Mouse (Mus musculus): ENCODE data around the gene Gm20390. TPM values are rescaled to one million over a fixed set of nuclear protein-coding genes. Genes with fewer than 3 reads are reported as not detected.

The Gm20390 gene
- polyA plus RNA-seq, 1 experiment from 2014 or later: 467 TPM

DNA sequence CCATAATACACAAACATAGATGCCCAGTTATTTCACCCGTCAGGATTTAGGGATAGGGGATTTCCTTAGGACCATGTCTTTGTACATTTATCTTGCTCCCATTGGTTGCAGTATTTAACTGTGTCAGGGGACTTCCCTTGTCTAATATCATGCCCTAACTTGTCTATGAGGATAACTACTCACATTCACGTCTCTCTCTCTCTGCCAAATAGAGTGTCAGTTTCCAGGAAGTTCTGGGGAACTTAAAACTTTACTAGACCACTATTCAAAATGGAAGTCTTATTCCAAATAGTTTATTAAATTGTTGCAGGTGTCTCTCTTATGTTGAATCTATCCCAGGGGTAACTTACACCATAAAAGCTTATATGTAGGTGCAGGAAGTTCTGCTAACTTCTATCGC lies 56.5 kb downstream of the Gm20390 start:
- no peaks in the 10 kb centered on the region for H3K9me3 ChIP-seq (replicated peaks)
- peaks cover 82% of the 10 kb centered on the region for H3K36me3 ChIP-seq (ENCODE audit: poor library complexity, severe bottlenecking)
- no peaks in the 10 kb centered on the region for H3K27me3 ChIP-seq
- no peak overlapping the region for H3K9ac ChIP-seq
- 90% methylated on average over 3 of the region's 3 CpGs for WGBS
- no peak overlapping the region for H3K4me3 ChIP-seq
- H3K4me2 ChIP-seq: no peak overlapping the region
- no peaks in the 10 kb centered on the region for H3K4me1 ChIP-seq
- ATAC-seq: no peak
- no peak overlapping the region for H3K27ac ChIP-seq

DNA sequence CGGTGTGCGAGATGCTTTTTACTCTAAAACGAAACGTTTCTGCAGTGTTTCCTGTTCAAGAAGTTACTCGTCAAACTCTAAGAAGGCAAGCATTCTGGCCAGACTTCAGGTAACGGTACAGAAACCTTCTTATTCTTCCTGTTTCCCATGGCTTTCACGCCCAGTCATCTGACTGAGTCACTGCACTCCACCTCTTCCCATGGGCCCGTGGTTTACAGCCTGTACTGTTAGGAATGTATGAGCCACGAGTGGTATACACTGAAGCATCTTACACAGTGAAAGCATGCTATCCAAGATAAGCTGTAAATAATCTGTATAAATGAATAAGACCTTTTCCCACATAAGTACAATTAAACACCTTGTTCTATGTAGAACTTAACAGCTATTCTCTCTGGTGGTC lies 59.3 kb downstream of the Gm20390 start:
- Histone ChIP-seq H3K9me3 (replicated peaks) (no peaks in the 10 kb centered on the region), H3K4me3 (no peak overlapping the region), H3K36me3 (ENCODE audit: poor library complexity, severe bottlenecking) (peaks cover 80% of the 10 kb centered on the region), H3K9ac (no peak overlapping the region), H3K27me3 (no peaks in the 10 kb centered on the region), H3K27ac (no peak overlapping the region), H3K4me1 (no peaks in the 10 kb centered on the region), H3K4me2 (no peak overlapping the region)
- no peak for ATAC-seq
- WGBS: 93% methylated on average over 9 of the region's 9 CpGs

DNA sequence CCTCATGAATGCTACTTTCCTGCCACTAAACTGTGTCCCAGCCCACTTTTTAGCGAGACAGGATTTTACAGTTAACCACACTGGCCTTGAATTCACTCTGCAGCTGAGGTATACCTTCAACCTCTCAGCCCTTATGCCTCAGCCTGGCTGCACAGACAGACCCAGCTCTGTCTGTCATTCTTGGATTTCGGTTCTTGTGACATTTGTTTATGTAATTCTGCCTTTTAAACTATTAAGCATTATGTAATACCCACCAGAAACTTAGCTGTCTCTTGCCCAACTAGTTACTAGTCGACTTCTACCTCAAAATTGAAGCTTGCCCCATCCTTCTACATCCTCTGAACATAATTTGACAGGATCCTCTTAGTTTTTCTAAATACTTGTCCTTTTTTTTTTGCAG lies 60.3 kb downstream of the Gm20390 start:
- no peak overlapping the region for H3K4me2 ChIP-seq
- no peak overlapping the region for H3K4me3 ChIP-seq
- no peak overlapping the region for H3K27ac ChIP-seq
- ATAC-seq: no peak
- H3K4me1 ChIP-seq: no peaks in the 10 kb centered on the region
- peaks cover 77% of the 10 kb centered on the region for H3K36me3 ChIP-seq (ENCODE audit: poor library complexity, severe bottlenecking)
- WGBS: 90% methylated on average over 3 of the region's 3 CpGs
- H3K9ac ChIP-seq: no peak overlapping the region
- no peaks in the 10 kb centered on the region for H3K9me3 ChIP-seq (replicated peaks)
- no peaks in the 10 kb centered on the region for H3K27me3 ChIP-seq

DNA sequence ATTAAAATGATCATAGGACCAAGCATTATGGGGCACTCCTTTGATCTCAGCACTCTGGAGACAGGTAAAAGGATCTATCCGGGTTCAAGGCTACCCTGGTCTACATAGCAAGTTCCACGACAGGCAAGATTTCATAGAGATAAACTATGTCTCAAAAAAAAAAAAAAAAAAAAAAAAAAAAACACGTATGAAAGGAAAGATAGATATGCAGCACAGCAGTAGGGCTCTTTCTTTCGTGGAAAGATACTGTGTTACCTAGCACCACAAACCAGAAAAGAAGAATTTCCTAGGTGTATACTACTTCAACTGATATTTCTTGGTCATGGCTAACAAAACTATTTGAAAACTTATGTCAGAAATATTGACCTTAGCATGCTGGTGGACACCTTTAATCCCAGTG lies 61.3 kb downstream of the Gm20390 start:
- Histone ChIP-seq H3K9ac (no peak overlapping the region), H3K4me2 (no peak overlapping the region), H3K27me3 (no peaks in the 10 kb centered on the region), H3K9me3 (replicated peaks) (no peaks in the 10 kb centered on the region), H3K4me3 (no peak overlapping the region), H3K27ac (no peak overlapping the region), H3K36me3 (ENCODE audit: poor library complexity, severe bottlenecking) (peaks cover 69% of the 10 kb centered on the region), H3K4me1 (no peaks in the 10 kb centered on the region)
- ATAC-seq: no peak
- 82% methylated on average over 3 of the region's 4 CpGs for WGBS

Other genes starting within 250 kb of the Gm20390 start
- 35.3 and 37.1 TPM in 2 replicates for gene Utp18, start 82.5 kb downstream of the Gm20390 start, polyA plus RNA-seq (2015; fragmentation: Nextera tagmentation; extraction: Ambion mirVana)
- gene Mbtd1, start 82.4 kb downstream of the Gm20390 start, polyA plus RNA-seq (2015; fragmentation: Nextera tagmentation; extraction: Ambion mirVana): 46.0 and 51.1 TPM in 2 replicates
- gene Nme2, start 12.0 kb downstream of the Gm20390 start, polyA plus RNA-seq (2015; fragmentation: Nextera tagmentation; extraction: Ambion mirVana): 98.8 and 116 TPM in 2 replicates
- gene Nme1, start 228 bp upstream of the Gm20390 start, polyA plus RNA-seq (2015; fragmentation: Nextera tagmentation; extraction: Ambion mirVana): 319 and 332 TPM in 2 replicates
- 89.3 and 93.1 TPM in 2 replicates for gene Spag9, start 27.8 kb upstream of the Gm20390 start, polyA plus RNA-seq (2015; fragmentation: Nextera tagmentation; extraction: Ambion mirVana)
- 39.0 and 41.0 TPM in 2 replicates for gene Tob1, start 243.2 kb upstream of the Gm20390 start, polyA plus RNA-seq (2015; fragmentation: Nextera tagmentation; extraction: Ambion mirVana)